Mouse (Mus musculus) adrenal gland, postnatal 4 days (tissue): Measurements from ENCODE around the gene Rpia. TPM values are rescaled to one million over a fixed set of nuclear protein-coding genes. Genes with fewer than 3 reads are reported as not detected.

Experiments used
- DNase-seq, 2 experiments: peaks; one replicate each; pipeline ENCODE4 v3.0.0; 2021 to 2022; ENCODE audit warnings: low spot score in 2 of 2, mixed read lengths in 2 of 2
- total RNA-seq, 2 experiments: library from RNA; stranded (reverse); gene quantifications; 2 replicates each; pipeline ENCODE4 v1.2.3; 2021

The Rpia gene
- total RNA-seq, 2 experiments from 2014 or later: 24.7 to 26.1 TPM

DNA sequence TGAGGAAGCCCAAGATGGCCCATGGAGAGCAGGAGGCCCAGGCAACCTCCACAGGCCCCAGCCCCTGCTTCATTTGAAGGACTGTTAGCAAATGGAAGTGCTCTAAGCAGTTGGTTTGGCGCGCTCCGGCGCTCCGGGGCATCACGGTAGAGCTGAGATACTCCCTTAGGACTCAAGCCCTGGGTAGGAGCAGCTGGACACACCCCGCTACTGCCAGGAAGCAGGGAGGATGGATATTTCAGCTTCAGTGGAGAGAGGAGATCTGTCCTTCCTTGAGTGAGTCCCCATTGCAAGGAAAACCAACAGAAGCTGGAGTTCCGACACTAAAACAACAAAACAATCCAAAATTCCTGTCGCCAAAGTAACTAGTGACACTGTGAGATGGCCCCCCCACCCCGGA is 37.2 kb downstream of the Rpia start:
- no peak for DNase-seq

DNA sequence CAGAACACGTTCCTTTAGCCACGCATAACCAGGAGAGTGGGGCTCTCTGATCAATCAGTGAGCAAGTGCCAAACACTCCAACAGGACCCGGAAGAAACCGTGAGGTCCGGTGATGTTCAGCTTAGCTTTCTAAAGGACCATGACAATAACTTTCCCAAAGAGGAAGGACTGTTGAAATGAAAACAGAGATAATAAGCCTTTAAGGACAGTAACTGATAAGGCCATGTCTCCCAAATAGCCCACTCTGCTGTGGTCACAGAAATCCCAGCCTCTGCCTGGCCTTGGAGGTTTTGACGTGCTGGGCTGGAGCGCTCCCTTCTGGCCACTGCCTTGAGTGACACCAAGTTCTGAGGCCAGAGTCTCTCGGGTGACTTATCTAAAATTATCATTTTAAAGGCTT is 39.7 kb downstream of the Rpia start:
- no peak for DNase-seq

DNA sequence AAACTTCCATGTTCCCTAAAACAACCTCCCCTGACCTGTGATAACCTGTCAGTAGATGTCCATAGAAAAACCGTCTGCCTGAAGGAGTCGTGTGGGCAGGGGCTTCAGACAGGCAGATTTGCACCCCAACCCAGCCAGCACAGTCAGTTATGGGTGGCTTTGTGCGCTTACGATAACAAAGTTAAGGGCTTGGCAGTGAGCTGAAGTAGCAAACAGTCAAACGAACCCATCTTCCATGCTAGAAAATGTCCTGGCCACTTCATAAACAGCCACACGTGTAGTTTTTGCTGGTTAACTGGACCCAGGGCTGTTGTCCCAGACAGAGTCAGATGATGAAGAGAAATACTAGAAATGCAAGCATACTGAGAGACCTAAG is 40.1 kb downstream of the Rpia start:
- no peak for DNase-seq

DNA sequence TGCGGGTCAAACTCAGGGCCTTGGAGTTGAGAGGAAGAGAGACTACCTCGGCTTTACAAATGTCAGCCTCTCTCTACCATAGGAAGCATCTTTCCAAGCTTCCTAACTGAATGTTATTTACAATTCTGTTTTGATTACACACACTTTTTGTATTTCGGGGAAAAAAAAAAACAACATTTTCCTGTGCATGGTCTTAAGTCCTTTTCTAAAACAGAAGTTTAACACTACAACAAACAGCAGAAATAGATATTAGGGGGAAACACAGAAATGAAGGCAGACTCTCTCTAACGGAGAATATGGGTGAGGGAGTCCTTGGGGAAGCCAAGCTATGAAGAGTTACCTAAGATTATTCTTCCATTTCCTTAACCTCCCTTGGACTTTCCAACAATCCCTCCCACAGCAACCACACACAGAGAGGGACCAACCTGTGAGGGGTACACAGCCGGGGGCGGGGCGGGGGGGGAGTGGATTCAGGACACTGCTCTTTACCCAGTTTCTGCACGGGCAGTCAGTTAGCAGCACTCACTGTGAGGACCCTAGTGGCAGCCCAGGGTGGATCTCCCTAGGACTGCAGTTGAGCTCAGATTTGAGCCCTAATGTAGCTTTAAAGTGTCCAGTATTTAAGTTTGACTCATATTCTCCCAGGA is 40.7 kb downstream of the Rpia start:
- DNase-seq: no peak

DNA sequence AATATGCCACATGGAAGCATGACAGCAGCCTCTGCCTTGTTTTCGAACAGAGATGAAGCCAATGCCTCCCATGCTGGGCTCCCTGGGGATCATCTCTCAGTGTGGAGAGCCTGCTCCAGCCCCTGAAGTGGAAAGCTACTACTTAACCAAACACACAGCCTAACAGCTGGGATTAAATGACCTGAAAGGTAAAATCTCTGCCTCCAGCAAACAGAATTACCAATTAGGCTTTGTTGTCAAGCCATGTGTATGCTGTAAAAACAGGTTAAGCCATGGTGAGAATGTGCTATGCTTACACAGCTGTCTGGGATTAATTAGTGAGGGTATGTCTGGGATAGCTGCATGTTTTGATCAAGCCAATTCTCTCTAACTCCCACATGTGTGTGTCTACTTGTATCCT is 42.3 kb downstream of the Rpia start:
- no peak for DNase-seq

DNA sequence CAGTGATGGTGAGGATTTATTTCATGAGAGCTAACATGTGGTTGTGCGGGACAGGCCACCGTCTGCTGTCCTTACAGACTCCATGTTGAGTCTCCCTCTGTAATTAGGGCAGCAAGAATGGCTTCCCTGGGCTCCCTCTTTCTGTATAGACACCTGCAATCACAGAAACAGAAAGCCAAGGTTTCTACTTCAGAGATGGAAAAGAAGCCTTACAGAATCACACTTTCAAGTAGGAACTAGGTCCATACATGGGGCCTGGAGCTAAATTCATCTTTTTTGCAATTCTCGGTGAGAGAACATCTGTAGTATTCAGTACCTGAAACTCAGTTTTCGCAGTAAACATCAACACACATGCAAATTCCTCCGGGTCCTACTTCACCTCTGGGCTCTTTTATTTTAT is 44.3 kb downstream of the Rpia start:
- DNase-seq: no peak

DNA sequence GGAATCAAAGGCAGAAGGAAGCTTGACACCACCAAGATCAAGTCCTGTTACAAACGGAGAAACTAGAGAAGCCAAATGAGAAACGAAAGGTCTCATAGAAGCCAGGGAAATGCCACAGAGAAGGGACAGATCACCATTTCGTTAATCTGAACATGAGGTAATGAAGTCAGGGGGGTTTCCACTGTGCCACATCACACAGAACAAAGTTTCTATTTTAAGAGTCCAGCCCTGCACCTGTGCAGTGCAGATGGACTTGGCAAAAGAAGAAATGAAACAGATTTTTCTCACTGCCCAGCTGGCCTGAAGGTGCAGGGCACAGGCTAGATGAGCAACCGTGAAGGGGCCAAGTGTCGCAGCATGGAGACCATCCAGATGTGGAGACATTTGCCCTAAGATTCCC is 48.1 kb downstream of the Rpia start:
- DNase-seq: no peak

DNA sequence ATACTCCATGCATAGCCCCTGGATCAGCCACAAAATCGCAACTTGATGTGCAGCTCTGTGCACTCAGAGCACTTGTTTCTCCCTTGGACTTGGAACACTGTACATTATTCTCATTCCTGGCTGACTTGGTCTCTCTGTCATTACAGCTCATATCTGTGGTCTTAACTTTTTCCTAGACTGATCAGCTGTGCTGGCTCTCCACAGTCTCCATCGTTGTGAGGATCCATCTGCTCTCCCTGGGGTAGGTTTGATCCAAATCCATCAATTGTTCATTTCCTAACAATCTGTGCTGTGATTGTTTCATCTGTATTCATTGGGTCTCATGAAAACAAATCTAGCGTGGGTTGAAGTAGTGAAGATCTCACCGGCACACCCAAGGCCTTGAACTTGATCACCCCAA is 49.2 kb downstream of the Rpia start:
- no peak for DNase-seq

DNA sequence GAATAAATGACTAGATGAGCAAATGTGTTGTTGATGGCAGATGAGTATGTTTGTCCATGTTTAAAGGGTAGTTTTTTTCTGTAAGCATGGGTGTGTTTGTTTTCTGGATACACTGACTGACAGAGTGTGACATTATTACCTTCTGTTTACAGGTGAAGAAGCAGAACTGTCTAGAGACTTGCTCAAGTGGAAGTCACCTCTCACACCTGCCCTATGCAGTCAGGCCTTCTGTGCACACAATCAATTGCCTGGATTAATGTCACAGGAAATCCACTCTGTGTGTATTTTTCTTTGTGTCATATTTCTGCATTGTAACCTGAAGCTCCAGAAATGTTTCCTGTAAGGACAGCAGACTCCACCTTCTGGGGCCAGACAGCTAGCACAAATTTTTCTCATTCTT is 51.5 kb downstream of the Rpia start:
- DNase-seq: no peak

DNA sequence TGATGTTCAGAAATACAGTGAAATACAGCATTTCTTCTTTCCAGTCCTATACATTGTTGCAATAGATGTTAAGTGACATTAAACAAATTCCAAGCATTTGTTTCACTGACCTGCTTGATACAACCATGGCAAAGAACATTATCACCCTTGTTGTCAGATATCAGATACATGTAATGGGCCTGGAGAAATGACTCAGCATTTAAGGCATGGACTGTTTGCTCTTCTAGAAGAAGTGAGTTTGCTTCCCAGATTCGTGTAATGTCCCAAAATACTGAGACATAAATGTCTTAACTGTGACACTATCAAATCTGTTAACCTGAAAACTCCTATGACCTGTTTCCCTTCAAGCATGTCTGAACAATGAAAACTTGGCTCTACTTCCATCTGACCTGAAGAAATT is 52.6 kb downstream of the Rpia start:
- DNase-seq: no peak

DNA sequence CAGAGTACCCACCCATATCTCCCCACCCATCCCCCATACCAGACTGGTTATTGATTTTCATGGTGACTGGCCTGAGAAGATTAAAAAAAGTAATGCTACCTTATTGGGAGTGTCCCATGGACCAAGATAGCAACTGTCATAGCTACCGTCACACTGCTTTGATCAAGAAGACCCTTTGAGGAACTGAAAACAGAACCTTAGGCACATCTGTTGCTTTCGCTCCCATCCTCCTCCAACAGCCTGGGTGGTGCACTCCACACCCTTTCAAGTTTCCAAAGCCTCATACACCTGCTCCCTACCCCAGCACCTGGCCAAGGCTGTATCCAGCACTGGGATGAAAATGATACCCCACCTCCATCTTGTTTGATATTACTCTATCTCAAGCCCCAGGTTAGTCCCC is 56.5 kb downstream of the Rpia start:
- no peak for DNase-seq

DNA sequence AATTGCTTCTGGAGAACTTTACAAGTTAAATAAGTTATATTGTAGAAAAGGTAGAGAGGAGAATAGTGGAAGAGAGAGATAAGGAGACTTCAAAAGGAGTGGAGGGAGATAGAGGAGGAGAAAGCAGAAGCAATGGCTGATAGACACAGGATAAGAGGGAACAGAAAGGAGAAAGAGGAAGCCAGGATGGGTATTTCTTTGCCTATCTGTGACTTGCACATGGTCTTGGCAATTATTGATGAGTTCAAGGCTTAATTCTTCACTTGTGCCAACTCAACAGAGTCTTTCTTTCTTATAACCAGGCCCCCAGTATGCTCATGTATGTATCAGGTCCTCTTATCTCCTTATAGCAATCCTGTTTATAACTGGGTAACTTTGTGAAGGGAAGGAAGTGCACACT is 61.2 kb downstream of the Rpia start:
- no peak for DNase-seq

DNA sequence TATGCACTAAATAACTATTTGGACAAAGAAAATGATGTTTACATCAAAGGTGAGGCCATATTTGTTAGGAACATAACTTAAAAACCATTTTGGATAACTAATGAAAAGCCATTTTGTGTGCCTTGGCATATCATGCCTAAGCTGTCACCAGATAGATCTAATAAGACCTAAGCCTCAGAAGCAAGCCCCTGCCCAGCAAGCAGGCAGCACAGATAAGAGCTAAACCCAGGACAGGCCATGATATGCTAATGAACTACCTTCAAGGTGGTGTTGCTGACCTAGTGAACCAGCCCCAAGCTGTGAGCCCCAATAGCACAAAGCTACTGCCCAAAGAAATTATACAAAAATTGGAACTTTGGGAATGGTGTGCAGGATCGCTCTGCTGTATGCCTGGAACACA is 62.9 kb downstream of the Rpia start:
- DNase-seq: no peak

DNA sequence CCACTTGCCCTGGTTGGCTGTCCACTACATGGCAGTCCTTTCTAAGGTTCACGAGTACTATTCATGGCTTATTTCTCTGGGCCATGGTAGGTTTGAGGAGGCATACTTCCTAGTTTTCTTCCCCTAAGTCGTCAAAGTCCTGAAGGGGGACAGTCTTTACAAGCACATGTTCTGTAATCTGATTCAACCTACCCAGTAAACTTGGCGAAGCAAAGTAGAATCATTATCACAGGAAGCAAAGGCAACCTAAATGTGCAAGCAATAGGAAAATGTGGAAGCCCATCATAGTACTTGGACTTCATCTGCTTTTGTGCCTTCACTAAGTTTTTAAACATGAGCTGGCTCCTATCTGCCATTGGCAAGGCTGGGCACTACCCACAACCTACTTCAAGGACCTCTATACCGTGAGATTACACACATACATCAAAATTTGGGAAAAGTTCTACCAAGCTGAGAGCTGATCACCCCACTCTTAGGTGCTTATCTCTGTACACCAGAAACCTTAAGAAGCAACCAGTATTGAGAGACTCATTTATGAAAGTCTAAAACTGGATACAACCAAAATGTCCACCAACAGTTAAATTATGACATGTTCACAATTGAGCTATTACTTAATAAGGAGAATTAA is 64.8 kb downstream of the Rpia start:
- no peak for DNase-seq

DNA sequence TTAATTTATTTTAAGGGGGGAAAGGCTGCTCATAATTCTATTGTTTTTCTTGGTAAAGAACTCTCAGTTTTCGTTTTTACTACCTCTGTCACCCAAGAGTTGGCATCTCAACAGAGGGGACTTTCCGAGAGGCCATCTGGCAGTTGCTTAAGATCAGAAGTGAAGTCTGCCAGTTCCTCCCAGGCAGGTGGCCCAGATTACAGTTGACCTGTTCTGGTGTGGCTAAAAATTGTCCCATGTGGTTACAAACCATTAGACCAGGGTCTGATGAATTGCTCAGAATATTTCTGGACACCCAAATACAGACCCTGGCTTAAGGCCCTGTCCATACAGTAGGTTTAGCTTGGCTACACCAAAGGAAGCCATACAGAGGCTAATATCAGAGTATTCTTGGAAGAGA is 66.4 kb downstream of the Rpia start:
- no peak for DNase-seq

DNA sequence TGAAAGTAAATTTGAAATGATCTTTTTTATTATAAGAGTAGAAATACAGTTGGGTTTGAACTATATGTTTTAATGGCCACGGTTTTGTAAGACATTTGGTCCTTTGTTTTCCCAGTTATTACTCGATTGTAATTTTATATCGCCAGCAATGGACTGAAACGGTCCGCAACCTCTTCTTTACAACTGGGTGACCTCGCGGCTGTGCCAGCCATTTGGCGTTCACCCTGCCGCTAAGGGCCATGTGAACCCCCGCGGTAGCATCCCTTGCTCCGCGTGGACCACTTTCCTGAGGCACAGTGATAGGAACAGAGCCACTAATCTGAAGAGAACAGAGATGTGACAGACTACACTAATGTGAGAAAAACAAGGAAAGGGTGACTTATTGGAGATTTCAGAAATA is 67.3 kb downstream of the Rpia start:
- DNase-seq: no peak

DNA sequence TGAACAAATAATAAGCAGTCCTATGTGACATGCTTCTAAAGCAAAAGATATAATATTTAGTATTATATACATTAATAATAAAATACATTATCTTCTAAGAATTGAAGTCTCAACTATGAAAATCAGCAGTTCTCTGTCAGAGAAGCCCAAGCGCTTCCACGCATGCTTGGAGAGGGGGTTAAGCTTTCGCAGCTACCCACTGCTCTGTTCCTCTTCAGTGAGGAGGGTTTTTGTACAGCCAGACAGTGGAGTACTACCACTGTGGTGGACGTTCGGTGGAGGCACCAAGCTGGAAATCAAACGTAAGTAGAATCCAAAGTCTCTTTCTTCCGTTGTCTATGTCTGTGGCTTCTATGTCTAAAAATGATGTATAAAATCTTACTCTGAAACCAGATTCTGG is 69.7 kb downstream of the Rpia start:
- no peak for DNase-seq

DNA sequence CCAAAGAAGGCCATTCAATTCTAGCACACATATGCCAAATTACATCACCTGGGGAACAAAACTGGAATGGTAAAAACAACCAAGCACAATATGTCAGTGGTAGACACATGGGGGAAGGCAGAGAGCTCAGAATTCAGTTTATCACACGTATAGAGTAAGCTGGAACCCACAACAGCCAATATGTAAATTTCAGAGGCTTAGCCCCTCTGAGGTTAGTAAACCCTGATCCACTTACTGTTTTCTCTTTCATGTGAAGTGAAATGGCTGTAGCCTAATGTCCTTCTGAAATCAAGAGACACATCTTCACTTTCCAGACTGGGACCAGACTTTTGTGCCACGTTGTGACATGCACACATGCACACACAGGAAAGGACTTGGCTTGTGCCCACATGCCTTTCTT is 73.3 kb downstream of the Rpia start:
- DNase-seq: no peak

DNA sequence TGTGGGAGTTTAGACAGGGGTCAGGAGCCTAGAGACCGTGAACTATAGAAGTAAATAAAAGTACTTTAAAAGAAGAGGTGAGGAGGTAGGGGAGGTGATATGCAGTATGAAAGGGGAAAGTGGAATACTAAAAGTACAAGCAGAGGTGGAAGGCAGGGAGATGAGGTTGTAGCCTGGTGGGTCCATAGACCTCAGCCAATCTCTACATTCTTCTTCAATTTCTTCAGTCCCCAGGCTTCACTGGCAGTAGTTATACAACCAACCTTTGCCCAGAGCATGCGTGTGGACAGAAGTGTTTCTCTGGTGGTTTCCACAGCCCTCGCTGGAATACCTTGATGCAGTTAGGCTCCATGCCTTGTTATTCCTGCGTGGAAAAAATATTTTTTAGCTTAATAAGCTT is 73.9 kb downstream of the Rpia start:
- DNase-seq: no peak

DNA sequence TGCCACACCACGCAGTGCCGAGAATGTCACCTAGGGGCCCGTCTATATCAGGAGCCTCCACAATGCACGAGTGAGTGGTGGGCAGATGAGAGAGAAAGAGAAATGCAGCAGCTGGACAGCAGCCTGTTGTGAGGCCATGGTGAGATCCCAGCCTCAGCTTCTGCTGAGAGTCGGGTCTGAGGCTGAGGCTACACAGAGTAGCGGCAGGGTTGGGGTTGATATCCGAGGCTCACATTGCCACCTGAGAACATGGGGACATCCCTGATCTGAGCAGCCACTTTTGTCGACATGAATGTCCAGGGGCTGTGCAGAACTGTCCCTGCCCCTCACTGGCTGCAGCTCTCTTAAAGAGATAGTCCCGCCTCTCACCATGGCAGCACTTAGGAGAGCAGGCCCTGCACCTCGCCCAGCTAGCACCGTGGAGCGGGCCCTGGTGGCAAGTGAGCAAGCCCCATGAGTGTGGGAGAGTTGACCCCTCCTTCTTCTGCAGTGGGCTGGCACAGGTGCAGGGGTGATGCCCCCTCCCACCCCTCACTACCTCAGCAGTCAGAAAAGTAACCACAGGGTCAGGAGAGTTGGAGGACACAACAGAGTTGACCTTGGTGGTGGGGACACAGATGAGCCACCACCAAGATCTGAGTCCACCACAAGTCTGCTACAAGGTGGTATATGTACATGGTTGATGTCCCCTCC is 75.2 kb downstream of the Rpia start:
- no peak for DNase-seq
